Mouse (Mus musculus) granulocyte monocyte progenitor cell, adult 5-6 weeks (primary cell): ENCODE results near the gene Ankrd28. TPM values are rescaled to one million over a fixed set of nuclear protein-coding genes. Genes with fewer than 3 reads are reported as not detected.
"Not testable (repeated sequence)": the region's sequence is repeated elsewhere in the genome, so short reads cannot be mapped to it uniquely, and the experiment has no call there.

ENCODE experiments used
- ATAC-seq: replicated peaks from 2 replicates; pipeline ENCODE4 v1.8.0; 2016; ENCODE audit warnings: mild to moderate bottlenecking, moderate TSS enrichment, inconsistent platforms; ENCODE audit not compliant: poor library complexity, severe bottlenecking
- total RNA-seq, 2 experiments: library from RNA; stranded (forward) in 1 of 2; stranded (reverse) in 1 of 2; fragments of 200-712, 200-1000 nt in 1 of 2; fragments of >200 nt in 1 of 2; fragmentation: Nextera tagmentation in 1 of 2; gene quantifications; 2 replicates each; pipeline ENCODE4 v1.2.3; 2014 to 2017

Gene Ankrd28
- 109 and 153 TPM in 2 replicates for total RNA-seq (2014; fragmentation: Nextera tagmentation)
- total RNA-seq (2017) = 197 and 261 TPM in 2 replicates

DNA sequence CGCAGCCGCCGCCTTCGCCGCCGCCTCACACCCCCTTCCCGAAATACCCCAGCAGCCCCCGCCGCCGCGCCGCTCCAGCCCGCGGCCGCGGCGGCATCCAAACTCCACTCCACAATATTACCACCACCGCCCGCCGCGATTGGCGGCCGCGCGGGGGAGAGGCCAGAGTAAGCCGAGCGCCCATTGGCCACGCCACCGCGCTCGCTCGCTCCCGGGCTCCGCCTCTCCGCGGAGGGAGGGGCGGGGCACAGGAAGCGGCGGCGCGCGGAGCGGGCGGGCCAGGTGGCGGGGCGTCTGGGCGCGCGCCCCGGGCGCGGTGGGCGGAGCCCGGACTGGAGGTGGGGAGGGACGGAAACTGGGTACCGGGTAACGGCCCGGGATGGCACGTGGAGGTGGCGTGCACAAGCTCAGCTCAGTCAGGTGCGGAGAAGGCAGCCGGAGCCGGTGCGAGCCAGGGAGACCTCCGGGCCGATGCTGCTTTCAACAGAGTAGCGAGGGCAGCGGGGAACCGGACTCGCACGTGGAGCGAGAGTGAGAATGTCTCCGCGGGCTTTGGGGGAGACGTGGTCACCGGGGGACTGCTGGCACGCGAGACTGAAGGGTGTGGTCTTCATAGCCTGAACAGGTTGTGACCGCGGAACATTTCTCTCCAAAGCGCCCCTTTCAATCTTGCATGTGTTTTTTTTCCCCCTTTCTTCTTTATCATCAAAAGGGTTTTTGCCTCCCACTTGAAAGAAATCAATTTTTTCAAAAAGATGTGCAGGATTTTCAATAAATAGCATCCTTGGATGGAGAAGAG is at the start of gene Ankrd28:
TSS of gene Ankrd28 (minus strand) at position 81 of the 799 bp plus-strand sequence.
- ATAC-seq = peak; percentile 94

DNA sequence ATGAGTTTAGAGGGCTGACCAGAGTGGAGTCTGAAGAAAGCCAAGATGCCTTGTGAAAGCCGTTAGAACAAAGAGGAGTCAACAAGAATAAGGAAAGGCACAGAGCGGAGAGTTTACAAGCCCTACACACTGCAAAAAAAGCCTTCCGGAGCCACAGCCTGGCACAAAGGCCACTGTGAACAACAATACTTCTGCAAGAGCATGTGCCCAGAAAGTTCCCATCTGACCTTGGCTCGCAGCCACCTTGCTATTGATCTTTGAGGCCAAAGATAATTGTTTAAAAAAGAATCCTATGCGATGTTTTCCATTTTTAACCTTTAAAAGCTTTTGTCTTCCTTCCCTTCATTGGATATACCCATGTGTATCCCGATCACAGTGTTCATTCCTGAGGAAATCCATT is 49.0 kb upstream of the Ankrd28 start:
- no peak for ATAC-seq

DNA sequence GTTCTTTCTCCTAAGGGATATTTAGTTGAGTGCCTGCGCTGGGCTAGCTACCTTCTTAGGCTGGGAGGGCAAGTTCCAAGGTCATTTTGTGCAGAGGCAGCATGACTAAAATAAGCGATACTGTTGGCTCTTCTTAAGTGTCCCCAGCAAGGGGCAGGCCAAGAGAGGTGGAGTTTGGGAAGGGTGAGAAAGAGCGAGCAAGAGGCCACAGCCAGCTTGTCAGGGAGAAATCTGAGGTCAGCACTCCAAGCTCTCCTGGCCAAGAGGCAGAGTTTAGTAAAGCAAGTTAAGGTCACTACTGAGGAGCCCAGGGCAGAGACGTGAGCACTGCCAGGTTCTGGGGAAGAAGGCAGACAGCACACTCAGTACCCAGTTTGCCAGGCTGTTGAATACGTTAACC is 41.7 kb upstream of the Ankrd28 start:
- no peak for ATAC-seq

DNA sequence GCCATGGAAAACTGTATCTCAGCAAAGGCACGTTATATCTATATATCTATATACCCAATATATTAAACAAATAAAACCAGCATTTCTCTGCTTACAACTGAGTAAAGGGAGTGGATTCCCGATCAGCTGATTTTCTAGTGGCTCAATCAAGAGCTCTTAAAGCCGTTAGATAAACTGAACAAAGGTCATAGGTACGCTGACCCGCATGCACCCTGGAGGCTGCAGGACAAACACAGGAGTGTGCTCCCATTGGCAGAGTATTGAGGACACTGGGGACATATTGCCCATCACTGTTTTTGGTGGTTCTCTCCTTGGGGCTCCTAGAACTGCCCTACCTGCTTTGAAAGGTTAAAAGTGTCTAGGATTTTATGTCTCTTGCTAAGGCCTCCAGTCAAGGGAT is 40.0 kb upstream of the Ankrd28 start:
- no peak for ATAC-seq

DNA sequence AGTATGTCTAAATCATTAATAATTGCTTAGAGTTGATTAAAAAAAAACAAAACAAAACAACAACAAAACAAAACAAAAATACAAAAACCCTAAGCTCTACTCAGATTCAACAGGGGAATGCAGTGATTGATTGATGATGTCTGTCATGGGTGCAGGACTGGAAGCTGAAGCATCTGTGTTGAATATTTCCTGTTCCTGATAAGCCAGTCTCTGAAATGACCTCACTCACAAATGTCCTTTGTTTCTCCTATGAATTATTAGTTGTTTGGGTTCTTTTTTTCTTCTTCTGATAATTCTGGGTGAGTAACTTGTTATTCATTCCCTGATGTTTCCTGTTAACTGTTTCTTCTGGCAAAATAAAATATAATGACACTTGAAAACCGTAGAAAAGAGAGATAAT is 38.1 kb upstream of the Ankrd28 start:
- no peak for ATAC-seq

DNA sequence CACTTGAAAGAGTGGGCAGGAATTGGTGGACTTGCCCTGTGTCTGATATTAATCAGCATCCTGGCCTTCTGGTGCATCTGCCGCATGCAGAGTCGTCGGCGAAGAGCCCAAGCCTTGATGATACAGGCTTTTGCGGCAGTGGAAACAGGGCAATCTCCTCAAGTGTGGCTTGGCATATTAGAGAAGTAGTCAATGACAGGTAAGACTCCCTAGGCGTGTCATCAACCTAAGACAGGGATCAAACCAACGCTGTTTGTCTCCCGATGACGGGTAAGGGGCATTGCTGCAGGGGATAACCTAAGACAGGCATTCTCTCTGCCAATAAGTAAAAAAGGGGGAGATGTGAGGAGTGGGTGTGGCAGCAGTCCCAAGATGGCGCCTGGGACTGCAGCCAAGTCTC is 35.9 kb upstream of the Ankrd28 start:
- ATAC-seq = not testable (repeated sequence)

DNA sequence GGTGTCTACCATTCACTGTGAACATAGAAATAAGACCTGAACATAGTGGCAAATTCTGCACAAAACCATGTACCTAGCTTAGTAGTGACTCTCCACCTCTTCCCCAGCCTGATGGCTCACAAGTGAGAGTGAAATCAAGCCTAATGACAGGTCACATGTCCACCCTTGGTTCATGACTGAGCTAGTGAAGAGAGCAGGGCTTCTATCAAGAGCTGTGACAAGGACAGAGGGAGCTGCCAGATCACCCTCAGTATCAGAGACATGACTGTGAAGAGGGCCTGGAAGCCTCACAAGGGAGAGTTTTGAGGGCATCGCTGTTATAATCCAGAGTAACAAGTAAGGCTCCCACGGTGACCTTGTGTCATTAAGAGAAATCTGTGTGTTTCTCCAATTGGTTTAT is 28.2 kb upstream of the Ankrd28 start:
- ATAC-seq = no peak

DNA sequence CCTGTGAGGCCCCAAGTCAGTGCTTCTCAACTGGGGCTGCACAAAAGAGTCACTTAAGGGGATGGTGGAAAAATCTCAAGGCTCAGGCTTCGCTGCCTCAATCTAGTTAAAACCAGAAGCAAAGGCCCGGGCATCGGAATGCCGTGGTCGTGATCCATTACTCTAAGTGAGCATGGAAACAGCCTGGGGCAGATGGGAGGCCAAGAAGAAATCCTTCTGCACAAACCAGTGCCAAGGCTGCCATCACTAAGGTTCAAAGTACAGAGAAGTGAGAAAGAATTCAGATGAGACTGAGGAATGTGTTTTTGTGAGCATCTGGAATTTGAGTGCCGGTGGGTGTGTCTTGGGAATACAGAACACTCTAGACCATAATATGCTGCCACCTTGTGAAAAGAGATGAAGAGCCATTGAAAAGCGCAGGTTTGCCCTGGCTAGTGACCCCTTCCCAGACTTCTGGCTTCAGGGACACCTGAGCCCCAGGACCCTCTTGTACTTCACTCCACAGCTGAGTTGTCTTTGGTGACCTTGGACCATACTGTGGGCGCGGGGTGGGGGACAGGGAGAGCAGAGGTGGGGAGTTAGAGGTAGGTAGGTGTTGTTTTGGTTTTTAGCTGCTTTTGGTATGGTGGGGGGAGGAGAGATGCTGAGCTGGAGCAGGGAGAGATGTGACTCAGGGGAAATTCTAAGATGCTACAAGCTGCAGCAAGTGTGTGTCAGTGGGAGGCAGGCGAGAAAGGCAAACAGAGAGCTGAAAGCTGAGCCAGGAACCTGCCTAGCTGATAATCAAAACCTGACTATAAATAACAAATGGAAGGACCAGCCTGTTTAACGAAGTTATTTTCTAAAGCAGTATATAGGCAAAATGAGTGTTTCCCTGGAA is 26.9 kb upstream of the Ankrd28 start:
- ATAC-seq = no peak

DNA sequence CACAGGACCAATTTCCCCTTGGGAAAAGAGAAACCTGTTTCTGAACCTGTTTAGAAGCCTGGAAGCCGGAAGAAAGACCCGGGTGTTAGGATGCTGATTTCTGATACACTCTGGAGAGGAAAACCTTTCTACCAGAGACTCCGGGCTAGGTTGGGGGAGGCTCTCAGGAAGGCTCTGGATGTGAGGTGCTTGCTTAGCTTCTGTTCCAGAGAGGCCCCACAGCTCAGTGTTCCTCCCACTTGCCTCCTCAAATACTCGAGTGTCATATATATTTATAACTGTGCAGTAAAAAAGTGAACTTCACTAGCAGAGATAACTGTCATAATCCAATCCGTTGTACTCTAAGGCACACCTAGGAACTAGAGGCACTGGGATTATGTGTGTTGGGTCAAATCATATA is 25.6 kb upstream of the Ankrd28 start:
- no peak for ATAC-seq

DNA sequence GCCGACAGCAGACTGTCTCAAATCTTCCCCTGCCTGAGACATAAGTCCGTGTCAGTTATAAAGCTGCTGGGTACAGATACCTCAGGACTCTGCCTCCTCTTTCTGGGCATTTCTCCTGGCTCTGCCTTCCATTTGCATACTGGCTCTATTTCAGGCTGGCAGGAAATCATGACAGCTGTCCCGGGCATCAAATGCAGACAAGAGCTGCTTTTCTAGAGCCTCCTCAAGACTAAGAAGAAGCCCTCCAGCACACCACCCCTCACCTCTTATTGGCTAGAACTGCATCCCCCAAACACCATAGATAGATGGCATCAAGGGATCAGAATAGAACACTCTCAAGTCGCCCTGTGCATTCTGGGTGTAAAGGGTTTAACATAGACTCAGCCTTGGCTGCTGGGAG is 24.2 kb upstream of the Ankrd28 start:
- no peak for ATAC-seq

DNA sequence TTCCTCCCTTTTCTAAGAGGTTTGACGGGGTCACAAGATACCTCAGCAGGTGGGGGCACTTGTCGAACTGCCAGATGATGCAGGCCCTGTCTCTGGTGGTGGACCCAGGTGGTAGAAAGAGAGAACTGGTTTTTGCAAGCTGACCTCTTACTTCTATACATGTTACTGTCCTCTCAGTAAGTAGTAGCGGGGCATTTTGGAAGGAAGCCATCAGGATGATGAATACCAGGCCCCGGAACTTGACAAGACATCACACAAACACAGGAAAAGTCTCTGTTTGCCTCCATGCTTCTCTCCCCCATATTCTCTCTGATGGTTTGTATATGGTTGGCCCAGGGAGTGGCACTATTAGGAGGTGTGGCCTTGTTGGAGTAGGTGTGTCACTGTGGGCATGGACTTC is 13.1 kb upstream of the Ankrd28 start:
- ATAC-seq = no peak

DNA sequence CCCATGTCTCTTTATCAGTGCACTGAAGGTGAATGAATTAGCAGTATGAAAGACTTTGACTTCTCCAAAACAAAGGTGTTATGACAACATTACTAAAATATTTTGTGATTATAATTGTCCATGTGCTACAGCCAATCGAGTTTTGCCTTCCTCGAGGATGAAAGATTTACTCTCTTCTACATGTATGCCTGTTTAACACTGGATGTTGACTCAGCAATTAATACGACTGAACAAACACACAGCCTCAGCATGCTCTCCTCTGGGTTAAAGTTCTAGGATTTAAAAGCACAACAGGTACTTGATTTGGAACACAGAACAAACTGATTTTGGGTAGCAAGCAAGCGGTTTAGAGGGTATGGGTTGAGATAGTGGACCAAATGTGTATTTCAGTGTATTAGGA is 1.6 kb upstream of the Ankrd28 start:
- no peak for ATAC-seq

DNA sequence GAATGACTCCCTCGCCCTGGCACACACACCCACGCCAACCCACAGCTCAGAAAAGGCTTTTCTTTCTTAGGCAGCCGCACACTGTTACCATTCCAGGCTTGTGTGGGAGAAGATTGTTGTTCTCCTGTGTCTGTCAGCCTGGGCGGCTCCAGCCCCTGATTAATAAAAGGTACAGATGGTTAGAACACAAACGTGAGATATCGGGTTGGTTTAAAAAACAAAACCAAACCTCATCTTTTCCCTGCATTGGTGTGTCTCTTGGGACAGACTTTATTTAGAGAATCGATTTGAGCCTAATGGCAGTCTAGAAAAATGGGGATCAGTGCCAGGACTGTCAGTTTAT is 890 bp upstream of the Ankrd28 start:
- no peak for ATAC-seq

DNA sequence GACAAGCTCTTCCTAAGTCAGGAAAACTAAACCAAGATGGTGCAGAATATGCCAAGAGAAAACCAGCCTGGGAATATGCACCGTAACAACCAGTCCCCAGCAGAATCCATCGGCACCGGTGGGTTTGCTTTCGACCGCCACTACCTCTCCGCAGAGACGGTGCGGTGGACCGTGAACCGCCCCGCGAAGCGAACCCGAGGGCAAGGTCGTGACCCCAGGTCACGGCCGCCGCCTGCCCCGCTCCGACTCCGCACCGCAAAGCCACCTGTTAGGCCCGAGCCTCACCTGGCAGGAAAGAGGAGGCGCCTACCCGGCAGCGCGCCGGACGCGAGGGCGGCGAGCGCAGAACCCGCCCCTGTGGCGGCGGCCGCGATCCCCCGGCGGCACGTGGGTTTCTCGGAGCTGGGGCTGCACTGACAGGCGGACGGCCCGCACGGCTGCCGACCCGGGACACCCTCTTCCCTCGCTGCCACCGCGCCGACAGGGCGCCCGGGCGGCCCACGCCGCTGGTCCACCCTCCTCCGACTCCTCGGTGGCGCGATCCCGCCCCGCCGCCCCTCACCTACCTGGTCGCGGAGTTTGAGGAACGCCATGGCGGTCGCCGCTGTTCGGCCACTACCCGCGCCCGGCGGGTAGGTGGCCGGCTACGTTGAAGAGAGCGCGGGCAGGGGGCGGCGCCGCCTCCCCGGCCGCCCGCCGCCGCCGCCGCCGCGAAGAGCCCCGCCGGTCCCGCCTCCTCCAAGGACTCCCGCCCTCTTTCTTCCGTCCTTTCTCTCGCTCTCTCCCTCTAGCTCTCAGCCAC is 489 bp downstream of the Ankrd28 start:
- peak; percentile 16 for ATAC-seq

DNA sequence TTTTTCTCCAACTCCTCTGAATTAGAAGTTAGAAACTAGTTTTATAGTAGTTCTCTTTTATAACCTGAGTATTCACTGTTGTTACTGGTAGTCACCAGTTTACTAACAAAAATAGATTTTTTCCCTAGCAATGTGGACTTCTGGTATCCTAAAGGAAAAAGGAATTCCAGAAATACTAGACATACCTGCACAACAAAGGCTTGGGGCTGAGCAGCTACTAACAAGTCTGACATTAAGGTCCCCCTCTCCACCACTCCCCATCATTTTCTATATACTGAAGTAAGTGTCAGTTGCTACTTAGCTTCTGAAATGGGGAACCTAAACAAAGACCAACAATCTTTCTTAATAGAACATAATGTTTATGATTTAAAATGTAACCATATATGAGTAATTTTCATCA is 3.2 kb downstream of the Ankrd28 start:
- no peak for ATAC-seq

DNA sequence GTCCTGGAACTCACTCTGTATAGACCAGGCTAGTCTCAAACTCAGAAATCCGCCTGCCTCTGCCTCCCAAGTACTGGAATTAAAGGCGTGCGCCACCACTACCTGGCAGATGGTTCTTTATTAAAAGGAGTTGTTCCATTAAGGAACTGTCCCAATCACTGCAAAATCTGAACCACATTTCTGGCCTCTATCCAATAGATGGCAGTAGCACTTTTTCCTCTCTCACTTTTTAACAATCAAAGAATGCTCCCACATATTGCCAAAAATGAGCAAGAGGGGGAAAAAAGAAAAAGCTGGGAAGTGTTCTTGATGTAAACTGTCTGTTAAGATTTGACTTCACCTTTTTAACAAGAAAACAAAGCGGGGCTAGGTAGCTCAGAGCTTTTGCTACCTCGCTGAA is 20.5 kb downstream of the Ankrd28 start:
- ATAC-seq = no peak

DNA sequence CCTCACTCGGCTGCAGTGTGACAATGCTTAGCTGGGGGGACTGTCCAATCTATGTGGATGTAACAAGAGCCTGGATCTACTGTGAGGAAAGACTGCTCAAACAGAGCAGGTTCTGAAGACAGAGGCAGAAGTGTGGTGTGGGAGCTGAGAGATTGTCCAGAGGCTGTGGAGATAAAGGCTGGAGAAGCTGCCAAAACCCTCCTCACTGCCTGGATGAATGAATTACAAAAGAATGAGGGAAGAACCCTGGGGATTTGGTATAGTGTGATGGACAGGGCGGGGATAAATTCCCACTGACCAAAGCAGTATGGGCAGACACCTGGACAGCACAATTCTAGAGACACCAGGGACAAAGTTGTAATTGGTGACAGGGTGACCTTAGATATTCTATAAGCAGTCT is 26.7 kb downstream of the Ankrd28 start:
- ATAC-seq = no peak

DNA sequence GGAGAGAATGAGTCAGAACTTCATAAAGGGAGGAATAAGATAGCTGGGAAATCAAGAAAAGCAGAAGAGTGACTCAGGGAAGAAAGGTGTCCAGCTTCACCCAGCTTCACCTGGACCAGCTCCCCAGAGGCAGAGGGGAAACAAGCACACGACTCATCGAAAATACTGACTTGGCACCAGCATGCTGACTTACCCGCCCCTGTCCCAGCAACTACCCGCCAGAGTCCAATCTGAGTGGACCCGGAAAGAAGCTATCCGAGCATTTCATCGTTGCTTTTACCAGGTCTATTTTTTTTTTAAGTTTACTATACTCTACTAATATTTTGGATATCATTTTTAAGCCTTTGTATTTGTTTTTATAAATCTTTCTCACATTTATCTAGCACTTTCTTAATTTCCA is 29.5 kb downstream of the Ankrd28 start:
- ATAC-seq = no peak

DNA sequence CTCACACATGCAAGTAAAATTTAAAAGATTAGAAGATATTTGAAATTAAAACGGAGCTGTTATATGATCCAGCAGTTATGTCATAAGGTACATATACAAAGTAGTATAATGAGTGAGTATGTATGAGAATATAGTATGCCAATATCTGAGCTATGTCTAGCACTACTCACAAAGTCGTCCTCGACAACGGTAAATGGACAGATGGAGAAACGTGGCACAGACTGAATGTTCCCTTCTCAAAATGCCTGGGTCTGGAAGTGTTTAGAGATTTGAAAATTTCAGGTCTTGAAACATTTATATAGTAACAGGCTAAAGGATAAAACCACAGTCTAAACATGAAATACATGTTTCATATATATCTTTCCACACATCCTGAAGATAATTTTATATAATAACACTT is 30.0 kb downstream of the Ankrd28 start:
- ATAC-seq = no peak

DNA sequence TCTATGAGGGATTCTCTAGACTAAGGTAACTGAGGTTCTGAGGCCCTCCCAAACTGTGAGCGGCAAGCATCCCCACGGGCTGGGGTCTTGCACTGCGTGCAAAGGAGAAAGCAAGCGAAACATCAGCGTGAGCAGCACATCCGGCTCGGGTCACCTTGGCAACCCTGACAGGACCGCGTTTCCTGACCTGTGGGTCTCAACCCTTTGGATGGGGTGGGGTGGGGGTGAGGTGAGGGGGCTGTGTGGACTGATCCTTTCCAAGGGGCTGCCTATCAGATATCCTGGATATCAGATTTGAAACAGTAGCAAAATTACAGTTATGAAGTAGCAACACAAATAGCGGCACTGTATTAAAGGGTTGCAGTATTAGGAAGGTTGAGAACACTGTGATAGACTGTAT is 31.5 kb downstream of the Ankrd28 start:
- no peak for ATAC-seq

DNA sequence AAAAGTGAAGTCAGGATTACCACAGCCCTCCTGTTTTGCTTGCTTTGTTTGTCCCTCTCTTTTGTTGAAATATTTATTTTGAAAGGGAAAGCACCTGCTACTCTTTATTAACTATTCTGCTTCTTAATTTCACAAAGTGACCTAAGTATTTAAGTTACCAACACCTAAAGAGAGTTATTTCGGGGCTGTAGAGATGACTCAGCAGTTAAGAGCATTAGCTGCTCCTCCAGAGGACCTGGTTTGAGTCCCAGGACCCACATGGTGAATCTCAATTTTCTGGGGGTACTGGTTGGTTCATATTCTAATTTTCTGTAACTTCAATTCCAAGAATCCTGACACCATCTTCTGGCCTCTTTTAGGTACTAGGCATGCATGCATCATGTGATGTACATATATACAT is 34.9 kb downstream of the Ankrd28 start:
- ATAC-seq = no peak
